Mouse (Mus musculus) midbrain, postnatal 0 days (tissue): ENCODE results near the gene Akip1. TPM values are rescaled to one million over a fixed set of nuclear protein-coding genes. Genes with fewer than 3 reads are reported as not detected.

Experiments used
- ATAC-seq: fragments of 200-750 bp; cut with Nextera tagmentation; 2 replicates; pipeline ENCODE4 v1.8.0; 2017; ENCODE audit warnings: moderate number of reproducible peaks, mild to moderate bottlenecking, moderate TSS enrichment, moderate library complexity; ENCODE audit not compliant: low FRiP score
- DNase-seq: peaks from one replicate; pipeline ENCODE4 v3.0.0-alpha.2; 2015; ENCODE audit warnings: low spot score
- H3K27ac ChIP-seq: fragments of 300-500 bp; sonication (generic); 2 replicates; pipeline ENCODE4 v1.5.1; 2014; ENCODE audit warnings: low read depth, mild to moderate bottlenecking, low read length, mixed read lengths
- H3K27me3 ChIP-seq: fragments of 300-500 bp; sonication (generic); 2 replicates; pipeline ENCODE4 v1.6.1; 2014; ENCODE audit warnings: low read length, control low read depth, mixed read lengths; ENCODE audit not compliant: insufficient read depth
- H3K36me3 ChIP-seq: fragments of 300-500 bp; sonication (generic); 2 replicates; pipeline ENCODE4 v1.6.1; 2014; ENCODE audit warnings: low read length, control low read depth, mixed read lengths; ENCODE audit not compliant: insufficient read depth
- H3K4me1 ChIP-seq: fragments of 300-500 bp; sonication (generic); 2 replicates; pipeline ENCODE4 v1.6.1; 2014; ENCODE audit warnings: mild to moderate bottlenecking, control low read depth, antibody characterized with exemption, low read length, mixed read lengths; ENCODE audit not compliant: insufficient read depth
- H3K4me2 ChIP-seq: fragments of 300-500 bp; sonication (generic); 2 replicates; pipeline ENCODE4 v1.6.1; 2014; ENCODE audit warnings: low read depth, mild to moderate bottlenecking, low read length, mixed read lengths; ENCODE audit not compliant: poor library complexity, severe bottlenecking
- H3K4me3 ChIP-seq: fragments of 300-500 bp; sonication (generic); 2 replicates; pipeline ENCODE4 v1.5.1; 2014; ENCODE audit warnings: low read depth, mild to moderate bottlenecking, low read length, moderate library complexity
- H3K9ac ChIP-seq: fragments of 300-500 bp; sonication (generic); replicated peaks from 2 replicates; pipeline ENCODE4 v1.6.1; 2014; ENCODE audit warnings: mild to moderate bottlenecking, low read length, moderate library complexity, mixed read lengths; ENCODE audit not compliant: poor library complexity, severe bottlenecking
- H3K9me3 ChIP-seq: fragments of 300-500 bp; sonication (generic); 2 replicates; pipeline ENCODE4 v1.6.1; 2016; ENCODE audit warnings: low read length, control low read depth
- CTCF ChIP-seq: IDR thresholded peaks from 2 replicates; pipeline ENCODE4 v1.5.1; 2016; ENCODE audit warnings: antibody characterized with exemption, mild to moderate bottlenecking
- WGBS: fragments of 180-500 bp; shearing (Covaris S2); extraction: QIAGEN DNeasy Blood & Tissue Kit; methylation state at CpG from one replicate; pipeline ENCODE4 v1.1.7; 2014; 5-methylcytosine and 5-hydroxymethylcytosine counted together
- polyA plus RNA-seq: library from polyadenylated mRNA; unstranded; fragments of >200 nt; fragmentation: Nextera tagmentation; extraction: Ambion mirVana; gene quantifications from 2 replicates; pipeline ENCODE4 v1.2.1, GENCODE M21; 2015
- total RNA-seq: library from RNA; depleted of rRNA; stranded (reverse); fragments of >200 nt; gene quantifications from 2 replicates; pipeline ENCODE4 v1.2.3, GENCODE M21; 2014

Gene Akip1
- total and polyA plus RNA-seq, 2 experiments from 2014 or later: 8.2 to 12.1 TPM

GRCm38 (mm10) chr7:109669426-109670170, 33.9 kb upstream of the Akip1 start:
- Histone ChIP-seq H3K36me3 (no peaks in the 10 kb centered on the region), H3K27me3 (no peaks in the 10 kb centered on the region), H3K4me2 (no peak overlapping the region), H3K27ac (no peak overlapping the region), H3K4me1 (no peaks in the 10 kb centered on the region; the same call in 1 of the 2 replicates), H3K9ac (no peak overlapping the region), H3K9me3 (no peaks in the 10 kb centered on the region), H3K4me3 (no peak overlapping the region)
- TF ChIP-seq CTCF: no peak
- WGBS: 92% methylated on average over 5 of the region's 5 CpGs
- no peak for DNase-seq
- no peak for ATAC-seq

DNA sequence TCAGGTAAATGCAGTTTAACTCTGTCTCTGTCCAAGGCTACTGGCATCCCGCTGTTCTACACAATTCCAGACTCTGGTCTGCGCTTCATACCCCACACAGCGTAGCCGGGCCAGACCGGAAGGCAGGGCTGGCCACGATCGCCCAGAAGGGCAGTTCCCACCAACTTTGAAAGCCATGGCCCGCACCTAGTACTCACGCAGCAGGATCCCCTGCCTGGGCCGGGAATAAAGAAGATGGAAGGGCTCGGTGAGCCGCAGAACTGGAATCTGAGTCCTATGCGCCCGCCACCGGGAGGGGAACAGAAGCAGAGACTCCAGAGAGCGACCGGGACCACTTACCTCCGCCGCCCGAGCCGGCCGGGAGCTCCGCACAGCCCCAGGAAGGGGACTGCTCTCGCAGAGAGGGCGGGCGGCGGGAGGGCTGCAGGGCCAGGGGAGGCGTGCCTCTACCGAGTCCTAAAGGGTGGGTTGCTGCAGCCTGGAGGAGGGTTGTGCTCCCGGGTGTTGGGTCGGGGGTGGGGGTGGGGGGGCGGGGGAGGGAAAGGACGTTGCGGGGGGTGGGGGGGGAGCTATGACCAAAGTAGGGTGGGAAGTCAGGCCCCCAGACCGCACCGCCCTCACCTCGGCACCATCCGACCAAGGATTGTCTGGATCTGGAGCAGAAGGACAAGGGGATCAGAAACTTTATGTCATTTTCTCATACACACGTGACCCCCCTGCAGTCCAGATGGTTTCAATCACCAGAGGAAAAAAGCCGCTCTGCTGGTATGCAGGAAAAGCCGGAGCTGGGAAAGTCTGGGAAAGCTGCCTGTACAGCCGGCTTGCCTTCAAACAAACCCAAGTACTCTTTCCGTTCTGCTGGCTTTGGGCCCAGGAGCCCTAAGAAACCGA, 31.7 kb upstream of the Akip1 start:
- WGBS: 1% methylated on average over 38 of the region's 44 CpGs
- Histone ChIP-seq H3K9me3 (no peaks in the 10 kb centered on the region), H3K27ac (peak overlapping the region; percentile 74), H3K4me3 (peak overlapping the region; percentile 64), H3K4me2 (peak overlapping the region; percentile 94), H3K9ac (peak overlapping the region; percentile 69), H3K4me1 (no peaks in the 10 kb centered on the region; the same call in 1 of the 2 replicates), H3K27me3 (no peaks in the 10 kb centered on the region), H3K36me3 (no peaks in the 10 kb centered on the region)
- peak; percentile 88 for ATAC-seq
- TF ChIP-seq CTCF: no peak
- peak; percentile 85 for DNase-seq

DNA sequence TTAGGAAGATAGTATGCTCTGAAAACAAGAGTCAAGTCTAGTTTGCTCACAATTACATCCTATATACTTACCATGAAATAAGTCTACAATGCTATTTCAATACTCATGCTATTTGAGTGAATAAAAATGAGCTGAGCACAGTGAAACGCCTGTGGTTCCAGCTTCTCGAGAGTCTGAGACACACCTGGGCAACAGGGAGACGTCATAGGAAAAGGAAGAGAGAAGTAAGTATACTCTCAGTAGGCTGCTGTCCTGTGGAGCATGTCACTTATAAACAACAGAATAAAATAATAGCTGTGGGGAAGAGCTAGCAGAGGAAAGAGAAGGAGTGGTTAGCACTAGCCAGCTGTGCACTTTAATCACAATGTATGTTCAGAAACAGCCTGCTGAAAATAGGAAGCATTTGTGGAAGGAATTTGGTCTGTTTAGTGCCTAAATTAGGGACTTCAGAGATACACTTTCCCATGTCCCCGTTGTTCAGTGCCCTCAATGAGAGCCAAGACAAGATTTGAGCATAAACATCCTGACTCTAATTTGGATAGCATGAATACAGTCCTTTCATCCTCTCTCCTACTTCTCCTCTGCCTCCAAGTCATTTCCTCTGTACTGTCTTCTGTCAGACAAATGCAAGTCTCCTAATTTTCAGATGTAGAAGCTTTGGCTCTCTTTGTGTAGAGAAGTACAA, 28.4 kb upstream of the Akip1 start:
- Histone ChIP-seq H3K4me3 (no peak overlapping the region), H3K4me1 (no peaks in the 10 kb centered on the region; the same call in 1 of the 2 replicates), H3K9me3 (no peaks in the 10 kb centered on the region), H3K36me3 (no peaks in the 10 kb centered on the region), H3K27ac (no peak overlapping the region), H3K4me2 (no peak overlapping the region), H3K27me3 (no peaks in the 10 kb centered on the region), H3K9ac (no peak overlapping the region)
- 71% methylated on average over 4 of the region's 4 CpGs for WGBS
- ATAC-seq (no peak), DNase-seq (no peak)
- no peak for TF ChIP-seq CTCF

GRCm38 (mm10) chr7:109680284-109680683, 23.2 kb upstream of the Akip1 start:
- no peak for ATAC-seq
- 93% methylated on average over 2 of the region's 2 CpGs for WGBS
- Histone ChIP-seq H3K9me3 (no peaks in the 10 kb centered on the region), H3K9ac (no peak overlapping the region), H3K27ac (no peak overlapping the region), H3K4me3 (no peak overlapping the region), H3K27me3 (no peaks in the 10 kb centered on the region), H3K36me3 (no peaks in the 10 kb centered on the region), H3K4me2 (no peak overlapping the region), H3K4me1 (no peaks in the 10 kb centered on the region)
- DNase-seq: no peak
- no peak for TF ChIP-seq CTCF

GRCm38 (mm10) chr7:109680879-109681278, 22.6 kb upstream of the Akip1 start:
- H3K4me2 ChIP-seq: no peak overlapping the region
- WGBS: 97% methylated on average over 1 of the region's 1 CpGs

More at GRCm38 (mm10) chr7:109680879-109681278, 22.6 kb upstream of the Akip1 start:
- no peak for TF ChIP-seq CTCF
- H3K27ac ChIP-seq: no peak overlapping the region
- ATAC-seq (no peak), DNase-seq (no peak)
- no peaks in the 10 kb centered on the region for H3K36me3 ChIP-seq
- no peaks in the 10 kb centered on the region for H3K4me1 ChIP-seq
- no peak overlapping the region for H3K9ac ChIP-seq
- H3K27me3 ChIP-seq: no peaks in the 10 kb centered on the region
- no peak overlapping the region for H3K4me3 ChIP-seq
- no peaks in the 10 kb centered on the region for H3K9me3 ChIP-seq
